Mouse (Mus musculus) cortical plate, adult 2 months (tissue): ENCODE data around the gene Borcs8.

Source experiments
- CTCF ChIP-seq: fragments of 200-500 bp; IDR thresholded peaks from 2 replicates; pipeline ENCODE4 v1.5.1; 2011; ENCODE audit warnings: mild to moderate bottlenecking, control low read depth, low read length; ENCODE audit not compliant: insufficient read depth; ENCODE audit errors: extremely low read depth
- POLR2A ChIP-seq: fragments of 200-500 bp; IDR thresholded peaks from 2 replicates; pipeline ENCODE4 v1.6.1; 2011; ENCODE audit warnings: mild to moderate bottlenecking, low read length, control low read depth; ENCODE audit not compliant: insufficient read depth; ENCODE audit errors: extremely low read depth

DNA sequence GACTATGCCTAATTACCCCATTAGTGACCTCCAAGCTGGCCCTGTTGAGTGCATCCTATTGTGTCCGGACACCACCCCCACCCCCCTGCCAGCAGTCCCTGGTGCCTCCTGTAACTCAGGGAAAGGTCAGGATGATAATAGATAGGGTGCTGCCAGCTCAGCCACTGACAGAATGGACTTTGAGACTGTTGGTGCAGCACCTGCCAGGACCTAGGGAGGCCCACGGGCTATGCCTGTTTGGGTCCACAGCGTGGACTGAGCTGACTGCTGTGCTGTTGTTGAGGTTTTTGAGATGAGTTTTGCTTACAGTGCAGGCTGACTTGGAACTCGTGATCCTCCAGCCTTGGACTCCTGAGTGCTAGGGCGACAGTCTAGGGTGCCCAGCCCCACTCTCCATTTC, 53.9 kb downstream of the Borcs8 start:
- TF ChIP-seq CTCF (no peak), POLR2A (no peak)
